Mouse (Mus musculus) hindbrain, postnatal 0 days (tissue): ENCODE results near the gene Eng. TPM values are rescaled to one million over a fixed set of nuclear protein-coding genes. Genes with fewer than 3 reads are reported as not detected.
A peak's percentile ranks its signal among the peaks of the same experiment; 100 is the strongest.

Source experiments
- ATAC-seq: fragments of 200-750 bp; cut with Nextera tagmentation; 2 replicates; pipeline ENCODE4 v1.8.0; 2017; ENCODE audit warnings: mild to moderate bottlenecking, moderate TSS enrichment, moderate library complexity
- DNase-seq: peaks from one replicate; pipeline ENCODE4 v3.0.0-alpha.2; 2015; ENCODE audit warnings: low spot score
- H3K27ac ChIP-seq: fragments of 300-500 bp; sonication (generic); 2 replicates; pipeline ENCODE4 v1.5.1; 2014; ENCODE audit warnings: mild to moderate bottlenecking
- H3K27me3 ChIP-seq: fragments of 300-500 bp; sonication (generic); 2 replicates; pipeline ENCODE4 v1.6.1; 2014; ENCODE audit warnings: low read length, mixed read lengths; ENCODE audit not compliant: insufficient read depth
- H3K36me3 ChIP-seq: fragments of 300-500 bp; sonication (generic); 2 replicates; pipeline ENCODE4 v1.6.1; 2014; ENCODE audit warnings: low read length, mixed read lengths; ENCODE audit not compliant: insufficient read depth
- H3K4me1 ChIP-seq: fragments of 300-500 bp; sonication (generic); 2 replicates; pipeline ENCODE4 v1.6.1; 2014; ENCODE audit warnings: antibody characterized with exemption, low read length, mixed read lengths; ENCODE audit not compliant: insufficient read depth
- H3K4me2 ChIP-seq: fragments of 300-500 bp; sonication (generic); 2 replicates; pipeline ENCODE4 v1.6.1; 2014; ENCODE audit warnings: low read depth, mild to moderate bottlenecking, low read length, moderate library complexity, mixed read lengths
- H3K4me3 ChIP-seq: fragments of 300-500 bp; sonication (generic); 2 replicates; pipeline ENCODE4 v1.5.1; 2014; ENCODE audit warnings: low read length
- H3K9ac ChIP-seq: fragments of 300-500 bp; sonication (generic); replicated peaks from 2 replicates; pipeline ENCODE4 v1.6.1; 2014; ENCODE audit warnings: mild to moderate bottlenecking, low read length, moderate library complexity, mixed read lengths
- H3K9me3 ChIP-seq: fragments of 300-500 bp; sonication (generic); 2 replicates; pipeline ENCODE4 v1.6.1; 2016; ENCODE audit warnings: low read length, mixed read lengths
- CTCF ChIP-seq: IDR thresholded peaks from 2 replicates; pipeline ENCODE4 v1.5.1; 2016; ENCODE audit warnings: antibody characterized with exemption, control low read depth, low read depth
- WGBS: fragments of 180-500 bp; shearing (Covaris S2); extraction: QIAGEN DNeasy Blood & Tissue Kit; methylation state at CpG from one replicate; pipeline ENCODE4 v1.1.7; 2014; 5-methylcytosine and 5-hydroxymethylcytosine counted together
- polyA plus RNA-seq: library from polyadenylated mRNA; unstranded; fragments of >200 nt; fragmentation: Nextera tagmentation; extraction: Ambion mirVana; gene quantifications from 2 replicates; pipeline ENCODE4 v1.2.1, GENCODE M21; 2015
- total RNA-seq: library from RNA; depleted of rRNA; stranded (reverse); fragments of >200 nt; gene quantifications from 2 replicates; pipeline ENCODE4 v1.2.3, GENCODE M21; 2014

Gene Eng
- total and polyA plus RNA-seq, 2 experiments from 2014 or later, result 23.7 TPM

GRCm38 (mm10) chr2:32711301-32712056 is 65.1 kb downstream of the Eng start:
- TF ChIP-seq CTCF, result no peak; the same call in 1 of the 2 replicates
- Histone ChIP-seq H3K36me3 (peaks cover 31% of the 10 kb centered on the region), H3K4me3 (peak overlapping the region; percentile 80), H3K9ac (peak overlapping the region; percentile 92), H3K4me2 (peak overlapping the region; percentile 96), H3K9me3 (no peaks in the 10 kb centered on the region), H3K27ac (peak overlapping the region; percentile 100), H3K4me1 (peaks cover 17% of the 10 kb centered on the region), H3K27me3 (no peaks in the 10 kb centered on the region)
- DNase-seq (no peak), ATAC-seq (no peak)
- WGBS, result 29% methylated on average over 9 of the region's 9 CpGs

- peaks cover 17% of the 10 kb centered on the region for H3K4me1 ChIP-seq
- peak overlapping the region; percentile 100 for H3K27ac ChIP-seq
- no peaks in the 10 kb centered on the region for H3K27me3 ChIP-seq
- peak overlapping the region; percentile 96 for H3K4me2 ChIP-seq
- peak overlapping the region; percentile 80 for H3K4me3 ChIP-seq
- H3K9ac ChIP-seq, result peak overlapping the region; percentile 92
- peaks cover 24% of the 10 kb centered on the region for H3K36me3 ChIP-seq
- no peaks in the 10 kb centered on the region for H3K9me3 ChIP-seq
- peak; percentile 22; the same call in 1 of the 2 replicates for ATAC-seq
- under 1% methylated on average over 39 of the region's 41 CpGs for WGBS
- peak; percentile 50 for DNase-seq
- no peak for TF ChIP-seq CTCF
These were observed 65.7 kb downstream of the Eng start for GRCm38 (mm10) chr2:32712108-32712551.

GRCm38 (mm10) chr2:32712586-32712933 is 66.2 kb downstream of the Eng start:
- Histone ChIP-seq H3K4me2 (peak overlapping the region; percentile 96), H3K27me3 (no peaks in the 10 kb centered on the region), H3K4me3 (peak overlapping the region; percentile 80), H3K36me3 (peaks cover 23% of the 10 kb centered on the region), H3K9ac (peak overlapping the region; percentile 92), H3K4me1 (peaks cover 17% of the 10 kb centered on the region), H3K9me3 (no peaks in the 10 kb centered on the region), H3K27ac (peak overlapping the region; percentile 100)
- peak; percentile 86 for ATAC-seq
- TF ChIP-seq CTCF, result no peak
- DNase-seq, result peak; percentile 96
- WGBS, result under 1% methylated on average over 38 of the region's 44 CpGs

- Histone ChIP-seq H3K4me3 (peak within 1 kb of the TSS; percentile 80), H3K36me3 (peaks cover 18% of the 10 kb centered on the region), H3K9me3 (no peaks in the 10 kb centered on the region), H3K9ac (peak within 1 kb of the TSS; percentile 92), H3K27me3 (no peaks in the 10 kb centered on the region), H3K4me1 (peaks cover 17% of the 10 kb centered on the region), H3K4me2 (peak within 1 kb of the TSS; percentile 96), H3K27ac (peak within 1 kb of the TSS; percentile 100)
- WGBS, result under 1% methylated on average over 37 of the region's 79 CpGs
- DNase-seq (peak; percentile 93), ATAC-seq (peak; percentile 92)
- peak; percentile 100 for TF ChIP-seq CTCF
These were observed 66.8 kb downstream of the Eng start, which contains the start of gene Cdk9 for GRCm38 (mm10) chr2:32712934-32713817. Gene Cdk9 (minus strand): TSS chr2:32713076.

- Histone ChIP-seq H3K4me1 (peaks cover 17% of the 10 kb centered on the region), H3K4me3 (peak overlapping the region; percentile 80; the same call in 1 of the 2 replicates), H3K36me3 (peaks cover 8% of the 10 kb centered on the region), H3K27me3 (no peaks in the 10 kb centered on the region), H3K9me3 (no peaks in the 10 kb centered on the region), H3K27ac (peak overlapping the region; percentile 100), H3K4me2 (peak overlapping the region; percentile 96; the same call in 1 of the 2 replicates), H3K9ac (0 out of 2 replicates have a peak overlapping the region, but pooled peaks have one; percentile 13)
- DNase-seq (no peak), ATAC-seq (no peak)
- TF ChIP-seq CTCF, result no peak
- 62% methylated on average over 11 of the region's 11 CpGs for WGBS
These were observed 68.0 kb downstream of the Eng start for GRCm38 (mm10) chr2:32714117-32714986.
